Mouse (Mus musculus): ENCODE results near the gene Btbd11. TPM values are rescaled to one million over a fixed set of nuclear protein-coding genes. Genes with fewer than 3 reads are reported as not detected.

Btbd11 gene
- polyA plus RNA-seq, 1 experiment from 2014 or later: 10.9 TPM

DNA sequence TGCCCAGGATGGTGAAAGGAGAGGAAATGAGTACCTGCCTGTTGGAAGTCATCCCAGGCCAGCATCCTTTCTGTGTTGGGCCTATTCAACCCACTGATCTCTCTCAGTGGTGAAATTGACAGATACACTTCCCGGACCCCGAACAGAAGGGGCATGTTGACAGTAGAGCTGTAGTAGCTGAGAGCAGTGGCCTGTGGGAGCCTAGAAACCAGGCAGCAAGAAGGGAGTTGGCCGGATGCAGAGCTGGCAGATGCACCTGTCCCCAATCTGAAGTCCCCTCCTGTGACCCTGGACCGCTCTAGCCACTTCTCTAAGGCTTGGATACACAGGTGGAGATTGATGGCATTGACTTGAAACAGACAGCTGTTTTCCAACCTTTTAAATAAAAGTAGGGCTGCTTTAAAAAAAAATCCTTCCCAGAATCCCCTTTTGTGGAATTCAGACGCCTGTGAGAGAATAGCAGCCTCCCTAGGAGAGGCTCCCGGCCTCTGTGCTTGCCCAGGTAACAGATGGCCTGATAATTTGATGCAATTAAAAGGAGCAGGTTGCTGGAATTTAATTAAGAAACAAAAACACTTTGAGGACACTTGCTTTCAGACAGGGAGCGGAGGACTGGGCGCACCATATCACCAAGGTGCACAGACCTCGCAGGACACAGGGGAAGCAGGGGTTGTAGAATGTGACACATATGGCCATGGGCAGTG, 89.2 kb downstream of the Btbd11 start:
- no peak for DNase-seq (ENCODE audit: low spot score)

DNA sequence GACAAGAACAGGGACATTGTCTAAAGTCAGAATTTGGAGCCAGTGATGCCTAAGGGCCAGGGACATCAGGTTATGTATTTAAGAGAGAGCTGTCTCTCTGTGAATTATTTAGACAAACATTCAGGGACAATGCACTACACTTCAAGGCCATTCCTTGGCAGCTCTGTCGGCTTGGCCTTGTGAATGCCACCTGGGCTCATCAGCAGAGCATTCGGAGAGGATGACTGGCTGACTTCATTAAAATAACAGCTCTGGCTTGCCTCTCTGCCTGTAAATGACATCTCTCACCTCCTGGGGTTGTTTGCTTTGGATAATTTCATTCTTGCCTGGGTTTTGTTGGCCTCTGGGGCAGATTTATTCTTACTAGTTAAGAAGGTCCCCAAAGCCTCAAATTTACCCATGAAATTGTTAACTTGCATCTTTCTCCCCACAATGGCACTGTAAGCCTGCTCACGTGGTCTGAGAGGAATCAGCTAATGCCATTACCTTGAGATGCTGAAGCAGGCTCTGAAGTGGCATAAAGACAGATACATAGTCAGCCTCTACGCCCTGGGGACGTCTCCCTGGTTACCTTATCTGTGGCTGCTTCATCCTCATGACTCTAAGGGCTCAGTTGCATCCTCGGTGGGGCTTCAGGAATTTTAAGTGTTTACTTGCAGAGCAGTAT, 93.5 kb downstream of the Btbd11 start:
- no peak for DNase-seq (ENCODE audit: low spot score)

DNA sequence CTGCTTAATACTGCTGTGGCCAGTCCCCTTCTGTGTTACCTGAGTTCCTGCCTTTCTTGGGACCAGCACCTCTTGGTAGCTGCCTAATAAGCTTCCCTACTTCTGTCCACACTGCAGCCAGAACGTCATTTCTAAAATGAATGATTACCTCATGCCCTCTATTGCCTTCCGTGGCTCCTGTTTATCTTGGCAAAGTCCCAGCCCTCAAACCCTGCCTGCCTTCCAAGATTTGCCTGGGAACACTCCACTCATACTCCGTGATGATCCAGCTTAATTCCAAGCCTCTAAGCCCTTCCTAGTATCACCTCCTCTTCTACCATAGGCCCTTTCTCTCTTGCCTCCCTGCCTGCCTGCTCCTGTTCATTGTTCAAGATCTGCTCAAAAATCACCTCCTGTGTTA, 94.5 kb downstream of the Btbd11 start:
- DNase-seq (ENCODE audit: low spot score): no peak

DNA sequence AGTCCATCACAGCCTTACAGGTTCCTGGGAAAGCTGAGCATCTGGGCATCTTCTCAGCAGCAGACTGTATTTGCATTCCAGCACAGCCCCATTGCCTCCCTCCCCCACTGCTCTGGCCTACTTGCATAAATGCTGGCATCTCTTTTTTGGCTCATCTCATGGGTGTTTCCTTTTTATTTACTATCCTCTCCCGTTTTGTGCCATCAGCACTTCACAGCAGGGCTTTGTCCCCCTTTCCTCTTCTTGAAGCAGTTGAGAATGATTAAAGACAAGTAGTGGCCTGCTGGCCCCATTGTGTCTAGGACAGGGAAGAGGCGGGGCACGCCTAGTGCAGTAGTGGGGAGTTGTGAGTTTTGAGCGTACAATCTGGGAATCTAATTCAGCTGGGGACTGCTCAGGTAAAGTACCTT, 95.5 kb downstream of the Btbd11 start:
- DNase-seq (ENCODE audit: low spot score): no peak

DNA sequence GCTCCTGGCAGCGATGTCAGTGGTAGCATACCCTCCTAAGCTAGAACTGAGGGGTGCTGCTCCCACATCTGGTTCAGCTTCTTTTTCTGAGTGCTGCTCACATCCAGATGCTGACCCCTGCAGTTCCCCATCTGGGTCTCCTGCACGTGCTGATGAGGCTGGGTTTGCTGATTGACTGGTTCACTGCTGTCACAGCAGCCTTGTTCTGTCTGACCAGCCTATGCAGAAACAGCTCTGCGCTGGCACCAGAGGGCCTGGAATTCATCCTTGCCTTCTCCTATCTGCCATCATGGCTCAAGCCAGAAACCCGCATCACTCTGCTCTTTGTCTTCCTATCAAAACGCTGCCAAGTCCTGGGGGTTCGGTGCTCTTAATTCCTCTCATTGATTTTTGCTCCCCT, 95.9 kb downstream of the Btbd11 start:
- no peak for DNase-seq (ENCODE audit: low spot score)

DNA sequence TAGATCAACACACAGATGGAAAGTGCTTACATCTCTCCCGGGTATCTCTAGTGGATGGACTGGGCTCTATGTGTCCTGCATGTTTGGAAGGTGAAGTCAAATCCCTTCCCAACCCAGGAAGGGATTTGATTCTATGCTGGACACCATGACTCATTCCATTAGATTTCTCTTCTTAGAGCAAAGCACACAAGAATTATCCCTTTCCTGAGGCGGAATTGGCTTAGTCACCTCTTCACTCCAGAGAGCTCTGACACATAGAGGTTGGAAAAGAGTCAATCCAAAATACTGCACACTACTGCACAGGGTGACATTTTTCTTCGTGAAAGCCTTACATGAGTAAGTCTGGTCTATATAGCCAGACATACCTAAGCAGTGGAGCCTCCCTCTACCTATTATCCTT, 99.8 kb downstream of the Btbd11 start:
- no peak for DNase-seq (ENCODE audit: low spot score)

DNA sequence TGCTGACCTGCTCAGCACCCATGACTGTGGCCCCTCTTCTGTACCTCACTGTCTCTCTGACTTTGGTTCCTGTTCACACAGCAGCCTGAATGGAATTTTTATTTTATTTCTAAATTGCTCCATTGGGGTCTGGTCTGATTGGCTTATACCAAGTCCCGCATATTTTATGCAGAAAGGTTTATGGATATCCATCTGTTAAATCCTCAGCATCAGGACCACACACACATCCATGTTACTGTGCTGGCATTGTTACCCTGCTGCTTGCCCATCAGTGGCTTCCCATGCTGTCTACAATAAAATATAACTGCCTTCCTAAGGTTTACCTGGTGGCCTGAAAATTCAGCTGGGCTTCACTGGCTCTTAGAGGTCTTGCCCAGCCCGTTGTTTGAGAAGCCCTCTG, 106.0 kb downstream of the Btbd11 start:
- DNase-seq (ENCODE audit: low spot score): no peak

DNA sequence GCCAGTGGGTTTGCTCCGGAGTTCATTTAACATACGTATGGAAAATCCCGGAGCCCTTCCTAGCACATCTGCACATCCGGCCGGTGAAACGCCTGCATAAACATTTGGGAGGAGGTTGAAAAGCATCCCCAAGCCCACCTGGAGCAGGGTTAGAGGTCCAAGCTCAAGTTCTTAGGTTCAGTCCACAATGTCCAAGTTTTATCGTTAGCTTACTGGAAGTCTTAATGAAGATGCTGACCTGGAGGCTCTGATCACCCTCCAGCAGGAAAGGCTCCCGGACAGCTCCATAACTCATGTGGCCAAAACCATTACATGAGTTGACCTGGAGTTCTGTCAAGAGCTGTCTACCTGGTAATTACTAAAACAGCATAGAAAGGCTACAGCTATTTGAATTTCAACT, 109.7 kb downstream of the Btbd11 start:
- no peak for DNase-seq (ENCODE audit: low spot score)

- no peak for DNase-seq (ENCODE audit: low spot score)
Measured at GRCm38 (mm10) chr10:85496981-85497380, 110.4 kb downstream of the Btbd11 start.

- no peak for DNase-seq (ENCODE audit: low spot score)
Measured at GRCm38 (mm10) chr10:85497931-85498330, 111.3 kb downstream of the Btbd11 start.

- DNase-seq (ENCODE audit: low spot score): no peak
Measured at GRCm38 (mm10) chr10:85500573-85501155, 114.0 kb downstream of the Btbd11 start.

DNA sequence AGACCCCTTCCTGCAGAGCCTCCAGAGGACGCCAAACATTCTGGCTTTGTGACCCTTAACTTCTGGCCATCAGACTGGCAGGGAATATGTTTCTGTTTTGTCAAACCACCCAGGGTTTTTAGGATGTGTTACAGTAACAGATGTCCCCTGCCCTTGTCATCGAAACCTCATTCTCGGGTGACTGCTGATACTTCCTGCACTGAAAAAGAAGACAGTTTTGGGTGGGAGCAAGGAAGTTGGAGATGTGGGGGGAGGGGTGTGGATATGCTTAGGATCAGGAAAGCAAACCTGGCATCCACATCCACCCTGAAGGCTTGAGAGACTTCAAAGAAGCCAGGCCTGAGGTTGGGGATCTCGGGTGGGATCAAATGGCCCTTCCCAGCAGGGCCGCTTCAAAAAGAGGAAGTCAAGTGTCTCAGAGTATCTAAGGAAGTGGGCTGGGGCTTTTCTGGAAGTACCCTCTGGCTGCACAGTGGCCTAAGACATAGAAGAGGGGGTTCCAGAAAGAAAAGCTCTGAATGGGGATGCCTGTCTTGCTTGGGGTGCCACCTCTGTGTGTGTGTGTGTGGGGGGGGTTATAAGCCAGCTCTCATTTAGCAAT, 115.5 kb downstream of the Btbd11 start:
- DNase-seq (ENCODE audit: low spot score): no peak

DNA sequence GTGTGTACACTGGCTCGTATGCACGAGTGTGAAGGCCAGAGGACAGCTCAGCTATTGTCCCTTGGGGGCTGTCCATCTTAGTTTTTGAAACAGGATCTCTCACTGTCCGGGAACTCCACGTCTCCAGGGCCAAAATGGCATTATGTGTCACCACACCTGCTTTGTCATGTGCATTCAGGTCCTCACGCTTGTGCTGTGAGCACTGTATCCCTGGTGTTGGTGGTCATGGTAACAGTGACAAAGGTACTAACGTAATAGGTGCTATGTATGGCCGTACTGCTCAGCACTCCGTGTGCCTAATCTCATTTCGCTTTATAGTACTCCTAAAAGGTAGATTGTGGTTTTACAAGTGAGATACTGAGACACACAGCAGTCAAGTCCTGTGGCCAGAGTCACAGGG, 116.0 kb downstream of the Btbd11 start:
- DNase-seq (ENCODE audit: low spot score): no peak

DNA sequence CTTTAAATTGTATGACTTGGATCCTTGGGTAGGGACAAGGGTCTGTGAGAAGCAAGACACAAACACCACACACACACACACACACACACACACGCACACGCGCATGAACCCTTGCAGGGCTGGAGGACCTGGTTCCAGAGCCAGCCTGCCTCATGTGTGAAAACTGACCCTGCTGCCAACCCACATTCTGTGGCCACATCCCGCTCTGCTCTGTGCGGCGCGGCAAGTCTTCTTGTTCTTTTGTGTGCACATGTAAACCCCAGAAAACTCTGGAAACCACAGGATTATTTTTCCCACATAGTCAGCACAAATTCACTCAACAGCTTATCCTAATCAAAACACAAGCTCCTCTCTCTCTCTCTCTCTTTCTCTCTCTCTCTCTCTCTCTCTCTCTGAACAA, 116.8 kb downstream of the Btbd11 start:
- DNase-seq (ENCODE audit: low spot score): no peak

- no peak for DNase-seq (ENCODE audit: low spot score)
Measured at GRCm38 (mm10) chr10:85507270-85508050, 120.8 kb downstream of the Btbd11 start.

DNA sequence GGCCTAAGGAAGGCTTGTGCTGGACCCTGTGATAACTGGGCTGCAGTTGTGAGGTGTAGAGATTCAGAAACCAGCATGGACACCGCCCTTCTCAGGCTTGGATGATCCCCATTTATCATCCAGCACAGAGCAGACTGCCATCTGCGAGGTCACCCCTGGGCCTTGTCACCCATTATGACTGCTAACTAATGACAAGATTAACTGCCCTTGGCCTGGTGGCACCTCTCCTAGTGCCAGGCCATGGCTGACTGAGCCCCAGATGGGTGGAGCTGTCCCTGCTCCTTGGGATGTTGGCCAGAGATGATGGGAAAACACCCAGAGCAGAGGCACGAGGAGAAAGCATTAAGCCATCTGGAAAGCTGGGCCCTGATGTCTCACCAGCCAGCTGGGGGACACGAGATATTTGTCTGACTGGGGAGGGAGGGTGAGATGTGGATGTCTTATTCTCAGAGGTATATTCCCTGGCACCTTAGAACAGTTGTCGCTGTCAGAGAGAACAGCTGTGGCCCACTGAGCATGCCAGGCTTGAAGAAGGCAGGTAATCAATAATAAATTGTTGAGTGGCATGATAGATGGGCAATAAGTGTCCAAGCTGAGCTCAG, 121.7 kb downstream of the Btbd11 start:
- no peak for DNase-seq (ENCODE audit: low spot score)

DNA sequence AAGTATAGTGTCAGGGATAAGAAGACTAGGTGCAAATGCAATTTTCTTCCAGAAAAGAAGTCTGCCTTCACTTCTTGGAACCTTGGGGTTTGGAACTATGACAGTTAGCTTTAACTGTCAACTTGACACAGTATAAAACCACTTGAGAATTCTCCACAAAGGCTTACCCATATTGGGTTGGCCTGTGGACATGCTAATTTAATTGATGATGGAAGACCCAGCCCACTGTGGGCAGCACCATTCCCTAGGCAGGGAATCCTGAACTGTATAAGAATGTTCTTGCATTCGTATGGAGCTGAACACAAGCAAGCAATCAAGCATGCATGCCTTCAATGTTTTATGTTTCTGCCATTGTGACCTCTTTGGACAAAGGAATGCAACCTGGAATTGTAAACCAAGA, 122.4 kb downstream of the Btbd11 start:
- no peak for DNase-seq (ENCODE audit: low spot score)

DNA sequence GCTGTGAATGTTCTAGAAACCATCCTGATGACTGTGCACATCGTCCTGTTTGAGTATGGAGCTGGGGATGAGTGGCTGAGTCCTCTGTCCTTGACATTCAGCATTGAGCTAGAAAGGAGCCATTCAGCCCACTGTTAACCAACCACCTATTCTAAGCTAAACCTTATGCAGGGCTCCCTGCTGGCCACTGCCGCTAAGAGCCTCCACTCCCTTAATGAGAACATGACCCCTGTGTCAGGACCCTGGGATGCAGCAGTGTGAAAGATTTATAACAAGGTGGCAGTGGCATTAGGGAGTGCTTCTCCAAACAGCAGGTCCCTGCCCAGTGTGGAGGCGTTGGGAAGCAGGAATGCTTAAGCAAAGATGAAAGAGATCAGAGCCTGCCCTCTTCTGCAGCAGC, 123.7 kb downstream of the Btbd11 start:
- no peak for DNase-seq (ENCODE audit: low spot score)

DNA sequence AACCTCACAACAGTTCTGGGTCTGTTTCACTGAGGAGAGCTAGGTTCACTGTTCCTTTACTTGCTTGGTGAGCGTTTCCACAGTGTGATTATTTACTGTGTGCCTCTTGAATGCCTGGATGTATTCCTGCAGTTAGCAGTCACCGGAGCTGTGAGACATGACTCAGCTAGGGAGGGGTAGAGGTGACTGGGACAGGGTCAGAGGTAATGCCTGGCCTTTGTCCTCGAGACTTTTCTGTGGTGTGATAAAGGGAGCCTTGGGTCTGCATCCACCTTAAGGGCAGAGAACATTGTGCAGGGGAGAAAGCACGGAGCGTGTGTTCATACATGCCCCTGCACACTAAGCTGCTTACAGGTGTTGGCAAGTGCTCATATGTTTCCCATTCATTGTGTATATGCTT, 126.2 kb downstream of the Btbd11 start:
- DNase-seq (ENCODE audit: low spot score): no peak

DNA sequence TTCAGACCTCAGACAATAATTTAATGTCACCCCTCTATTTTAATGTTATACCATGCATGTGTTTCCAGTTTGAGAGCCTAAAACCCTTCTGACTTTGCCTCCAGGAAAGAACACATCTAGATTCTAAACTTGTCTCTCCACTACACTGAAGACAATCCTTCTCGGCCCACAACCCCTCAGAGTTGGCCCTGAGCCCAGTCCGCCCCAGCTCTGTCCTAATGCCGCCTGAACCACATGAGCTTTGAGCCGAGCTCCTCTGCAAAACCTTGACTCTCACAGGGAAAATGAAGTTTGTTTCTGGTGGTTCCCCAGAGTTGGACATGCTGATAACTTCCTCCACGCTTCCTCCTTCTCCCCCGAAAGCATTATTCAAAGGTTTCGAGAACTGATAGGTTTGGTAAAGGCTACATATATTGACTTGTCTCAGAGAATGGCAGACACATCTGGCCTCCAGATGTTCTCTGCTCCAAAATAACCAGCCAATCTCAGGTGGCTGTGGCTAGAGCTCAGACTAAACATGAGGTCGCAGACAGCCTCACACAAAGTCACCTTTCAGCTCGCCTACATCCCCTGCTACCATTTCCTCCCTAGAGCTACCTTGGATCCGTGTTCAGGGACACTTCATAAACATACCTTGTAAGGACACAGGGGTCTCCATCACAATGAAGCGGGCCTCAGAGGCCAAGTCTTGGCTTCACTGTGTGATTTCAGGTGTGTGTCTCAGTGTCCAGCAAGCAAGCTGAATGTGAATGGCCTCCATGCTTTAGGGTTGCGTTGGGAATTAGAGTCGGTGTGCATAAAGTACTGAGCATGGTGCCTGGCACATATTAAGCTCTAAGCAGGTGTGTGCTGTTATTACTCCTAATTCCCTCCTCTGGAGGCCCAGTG, 130.9 kb downstream of the Btbd11 start:
- DNase-seq (ENCODE audit: low spot score): no peak
